ENCODE assay signal across 16 mouse cellular contexts in the genomic region with DNA sequence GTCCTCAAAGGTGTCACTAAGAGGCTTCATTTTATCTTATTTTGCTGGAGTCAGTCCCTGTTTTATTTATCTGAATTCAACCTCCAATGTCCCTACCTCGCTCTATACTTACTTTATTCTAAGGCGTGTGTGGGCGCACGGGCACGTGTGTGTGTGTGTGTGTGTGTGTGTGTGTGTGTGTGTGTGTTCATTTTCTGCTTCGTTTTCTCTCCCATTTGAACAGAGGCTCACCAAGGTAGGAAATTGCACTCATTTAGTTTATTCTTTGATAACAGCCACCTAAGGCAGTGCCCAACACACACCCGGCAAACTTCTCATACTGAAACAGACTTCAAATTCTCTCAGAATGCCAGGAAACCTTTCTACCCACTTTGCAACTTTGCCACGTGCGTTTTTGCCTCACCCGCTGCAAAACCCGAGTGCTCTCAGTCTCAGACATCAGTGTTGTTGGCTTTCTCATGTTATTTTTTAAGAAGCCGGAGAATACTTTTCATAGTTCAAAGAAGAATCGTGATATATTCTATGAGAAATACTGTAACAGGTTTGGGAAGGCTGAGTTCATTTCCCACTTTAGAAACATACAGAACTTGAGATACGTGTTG. TPM values are rescaled to one million over a fixed set of nuclear protein-coding genes. Genes with fewer than 3 reads are reported as not detected.
DNase-seq lines count a peak whose midpoint lies in the region; ATAC-seq and TF ChIP-seq lines count a peak whose summit lies in the region.
"Had no signal": no experiment of that assay in that cellular context is flagged by ENCODE, and none has a peak within 500 bp of the region (broad histone marks: within the 10 kb centered on the region; RNA-seq: fewer than 3 reads in every experiment).

No protein-coding gene starts in this region.

- no peak for DNase-seq in hindbrain, embryonic 11.5 days (ENCODE audit: low spot score)
- no peak for DNase-seq in hindbrain, postnatal 0 days (ENCODE audit: low spot score)
- DNase-seq in 416B (ENCODE audit: low read depth): peak; percentile 27
- DNase-seq in T-cell, adult 2 months (ENCODE audit: low spot score): peak; percentile 6
- DNase-seq in embryo, embryonic 11 days: no peak
- no peak for DNase-seq in B cell, adult 2 months
- DNase-seq in right cerebral cortex, postnatal 10 days (ENCODE audit: low spot score in 2 of 2): no peak

- H3K9me3 ChIP-seq in hindbrain, embryonic 11.5 days (ENCODE audit: control insufficient read depth, low read length): no peaks in the 10 kb centered on the region
- no peaks in the 10 kb centered on the region for H3K9me3 ChIP-seq in hindbrain, postnatal 0 days (ENCODE audit: low read length)
- no peaks in the 10 kb centered on the region for H3K9me3 ChIP-seq in liver, embryonic 15.5 days (replicated peaks)
- H3K9me3 ChIP-seq: embryonic facial prominence, embryonic 12.5 days; midbrain, embryonic 12.5 days had no signal

- no peak for TF ChIP-seq CTCF in hindbrain, postnatal 0 days (IDR thresholded peaks at IDR 0.05; ENCODE audit: low read depth)

- no peak overlapping the region for H3K4me3 ChIP-seq in hindbrain, embryonic 11.5 days (ENCODE audit: low read depth, low read length)
- H3K4me3 ChIP-seq in hindbrain, postnatal 0 days (ENCODE audit: low read length): no peak overlapping the region
- H3K4me3 ChIP-seq in liver, embryonic 15.5 days (replicated peaks): peak overlapping the region; percentile 48; the same call in 1 of the 2 replicates

- 89% methylated on average over 14 of the region's 14 CpGs for WGBS in hindbrain, embryonic 11.5 days
- 87% methylated on average over 14 of the region's 14 CpGs for WGBS in hindbrain, postnatal 0 days
- WGBS in liver, embryonic 15.5 days (ENCODE audit: insufficient replicate concordance): 61% methylated on average over 14 of the region's 14 CpGs

- peak; percentile 33; the same call in 1 of the 2 replicates for ATAC-seq in hindbrain, embryonic 11.5 days (ENCODE audit: low FRiP score)
- ATAC-seq in hindbrain, postnatal 0 days: no peak
- ATAC-seq in liver, embryonic 15.5 days (ENCODE audit: insufficient read depth): no peak

- H3K36me3 ChIP-seq in hindbrain, embryonic 11.5 days (ENCODE audit: control insufficient read depth, insufficient read depth, low read length): no peaks in the 10 kb centered on the region
- no peaks in the 10 kb centered on the region for H3K36me3 ChIP-seq in hindbrain, postnatal 0 days (ENCODE audit: insufficient read depth, low read length)
- no peaks in the 10 kb centered on the region for H3K36me3 ChIP-seq in liver, embryonic 15.5 days (replicated peaks)
- H3K36me3 ChIP-seq: embryonic facial prominence, embryonic 12.5 days; midbrain, embryonic 12.5 days had no signal

- no peaks in the 10 kb centered on the region for H3K27me3 ChIP-seq in hindbrain, embryonic 11.5 days (ENCODE audit: control insufficient read depth, insufficient read depth, low read length)
- no peaks in the 10 kb centered on the region for H3K27me3 ChIP-seq in hindbrain, postnatal 0 days (ENCODE audit: insufficient read depth, low read length)
- H3K27me3 ChIP-seq in liver, embryonic 15.5 days: no peaks in the 10 kb centered on the region
- H3K27me3 ChIP-seq: embryonic facial prominence, embryonic 12.5 days; midbrain, embryonic 12.5 days had no signal

- no peaks in the 10 kb centered on the region for H3K4me1 ChIP-seq in hindbrain, embryonic 11.5 days (replicated peaks; ENCODE audit: control insufficient read depth, insufficient read depth, low read length)
- H3K4me1 ChIP-seq in hindbrain, postnatal 0 days (ENCODE audit: insufficient read depth, low read length): no peaks in the 10 kb centered on the region
- H3K4me1 ChIP-seq in liver, embryonic 15.5 days (replicated peaks): no peaks in the 10 kb centered on the region; the same call in 1 of the 2 replicates
- H3K4me1 ChIP-seq: midbrain, embryonic 12.5 days had no signal

- H3K27ac ChIP-seq in hindbrain, embryonic 11.5 days (ENCODE audit: low read depth, low read length): no peak overlapping the region
- no peak overlapping the region for H3K27ac ChIP-seq in hindbrain, postnatal 0 days
- H3K27ac ChIP-seq in liver, embryonic 15.5 days (replicated peaks): no peak overlapping the region
- H3K27ac ChIP-seq: embryonic facial prominence, embryonic 12.5 days; midbrain, embryonic 12.5 days had no signal

- H3K4me2 ChIP-seq in hindbrain, embryonic 11.5 days (replicated peaks; ENCODE audit: low read depth, low read length): no peak overlapping the region
- H3K4me2 ChIP-seq in hindbrain, postnatal 0 days (ENCODE audit: low read depth, low read length): no peak overlapping the region
- H3K4me2 ChIP-seq in liver, embryonic 15.5 days: no peak overlapping the region; the same call in 1 of the 2 replicates

- H3K9ac ChIP-seq in hindbrain, embryonic 11.5 days (ENCODE audit: low read depth, low read length): no peak overlapping the region
- no peak overlapping the region for H3K9ac ChIP-seq in hindbrain, postnatal 0 days (replicated peaks; ENCODE audit: low read length)
- H3K9ac ChIP-seq in liver, embryonic 15.5 days: no peak overlapping the region
- H3K9ac ChIP-seq: embryonic facial prominence, embryonic 12.5 days; midbrain, embryonic 12.5 days had no signal

RNA-seq across cellular contexts. Expression of gene Gbp3, which starts 1.3 kb away (rescaled TPM):
- 0.25 and 0.97 TPM in 2 replicates for polyA plus RNA-seq in hindbrain, embryonic 11.5 days (2014; fragmentation: Nextera tagmentation; extraction: Ambion mirVana)
- total RNA-seq in hindbrain, postnatal 0 days (2014; rRNA removed): 2.6 and 2.7 TPM in 2 replicates
- polyA plus RNA-seq in hindbrain, postnatal 0 days (2015; fragmentation: Nextera tagmentation; extraction: Ambion mirVana): 2.4 and 3.9 TPM in 2 replicates
- 1.5 and 1.6 TPM in 2 replicates for polyA plus RNA-seq in liver, embryonic 15.5 days (2015; fragmentation: Nextera tagmentation; extraction: Ambion mirVana)

RNA-seq across cellular contexts. Expression of gene Gbp7, which starts 31.0 kb away (rescaled TPM):
- 1.5 and 2.3 TPM in 2 replicates for polyA plus RNA-seq in hindbrain, embryonic 11.5 days (2014; fragmentation: Nextera tagmentation; extraction: Ambion mirVana)
- 1.9 and 2.8 TPM in 2 replicates for total RNA-seq in hindbrain, postnatal 0 days (2014; rRNA removed)
- polyA plus RNA-seq in hindbrain, postnatal 0 days (2015; fragmentation: Nextera tagmentation; extraction: Ambion mirVana): 3.5 and 3.8 TPM in 2 replicates
- 3.4 and 3.7 TPM in 2 replicates for polyA plus RNA-seq in liver, embryonic 15.5 days (2015; fragmentation: Nextera tagmentation; extraction: Ambion mirVana)

RNA-seq across cellular contexts. Expression of gene Gbp2b, which starts 33.5 kb away (rescaled TPM):
- polyA plus RNA-seq in hindbrain, embryonic 11.5 days (2014; fragmentation: Nextera tagmentation; extraction: Ambion mirVana): not detected in 2 replicates
- 0.31 TPM in 1 of 2 replicates, not detected in the other for total RNA-seq in hindbrain, postnatal 0 days (2014; rRNA removed)
- 0.18 and 0.24 TPM in 2 replicates for polyA plus RNA-seq in hindbrain, postnatal 0 days (2015; fragmentation: Nextera tagmentation; extraction: Ambion mirVana)
- polyA plus RNA-seq in liver, embryonic 15.5 days (2015; fragmentation: Nextera tagmentation; extraction: Ambion mirVana): 0.02 TPM in 1 of 2 replicates, not detected in the other
- total RNA-seq: hematopoietic stem cell, adult 5-6 weeks had no signal
- polyA plus RNA-seq: cerebellum, adult 2 months; embryonic facial prominence, embryonic 12.5 days; forebrain, embryonic 16.5 days; kidney, embryonic 16.5 days; limb, embryonic 14.5 days; midbrain, embryonic 12.5 days; neural tube, embryonic 14.5 days had no signal

RNA-seq across cellular contexts. Expression of gene Gbp2, which starts 59.3 kb away (rescaled TPM):
- 0.19 and 0.35 TPM in 2 replicates for polyA plus RNA-seq in hindbrain, embryonic 11.5 days (2014; fragmentation: Nextera tagmentation; extraction: Ambion mirVana)
- total RNA-seq in hindbrain, postnatal 0 days (2014; rRNA removed): 1.0 and 2.7 TPM in 2 replicates
- 1.3 TPM in 2 replicates for polyA plus RNA-seq in hindbrain, postnatal 0 days (2015; fragmentation: Nextera tagmentation; extraction: Ambion mirVana)
- 2.3 and 2.7 TPM in 2 replicates for polyA plus RNA-seq in liver, embryonic 15.5 days (2015; fragmentation: Nextera tagmentation; extraction: Ambion mirVana)

Comparison
In these comparisons a context has a peak if more than half of its experiments do, and no peak if none do; other contexts are left out.
1. DNase-seq: peak in 416B (single experiment) and T-cell, adult 2 months (single experiment); none in hindbrain, embryonic 11.5 days (single experiment), hindbrain, postnatal 0 days (single experiment), embryo, embryonic 11 days (single experiment), B cell, adult 2 months (0 of 2) and right cerebral cortex, postnatal 10 days (0 of 2).